Mouse (Mus musculus): Measurements from ENCODE around the gene Kcnj6. TPM values are rescaled to one million over a fixed set of nuclear protein-coding genes. Genes with fewer than 3 reads are reported as not detected.

Gene Kcnj6
- polyA plus RNA-seq, 1 experiment: not detected

- TF ChIP-seq GATA1 (IDR thresholded peaks at IDR 0.05; ENCODE audit: low read length): no peak
Observed at GRCm38 (mm10) chr16:94782110-94782946, 215.2 kb downstream of the Kcnj6 start.

GRCm38 (mm10) chr16:94773928-94774327 is 223.6 kb downstream of the Kcnj6 start:
- TF ChIP-seq GATA1 (IDR thresholded peaks at IDR 0.05; ENCODE audit: low read length): no peak

- TF ChIP-seq GATA1 (IDR thresholded peaks at IDR 0.05; ENCODE audit: low read length): no peak
Observed at GRCm38 (mm10) chr16:94767606-94768005, 229.9 kb downstream of the Kcnj6 start.

GRCm38 (mm10) chr16:94765129-94765528 is 232.4 kb downstream of the Kcnj6 start:
- no peak for TF ChIP-seq GATA1 (IDR thresholded peaks at IDR 0.05; ENCODE audit: low read length)

GRCm38 (mm10) chr16:94760732-94761131 is 236.8 kb downstream of the Kcnj6 start:
- TF ChIP-seq GATA1 (IDR thresholded peaks at IDR 0.05; ENCODE audit: low read length): no peak

GRCm38 (mm10) chr16:94759761-94760160 is 237.7 kb downstream of the Kcnj6 start:
- TF ChIP-seq GATA1 (IDR thresholded peaks at IDR 0.05; ENCODE audit: low read length): no peak

- no peak for TF ChIP-seq GATA1 (IDR thresholded peaks at IDR 0.05; ENCODE audit: low read length)
Observed at GRCm38 (mm10) chr16:94758606-94759005, 238.9 kb downstream of the Kcnj6 start.

- no peak for TF ChIP-seq GATA1 (IDR thresholded peaks at IDR 0.05; ENCODE audit: low read length)
Observed at GRCm38 (mm10) chr16:94756352-94756751, 241.1 kb downstream of the Kcnj6 start.

- TF ChIP-seq GATA1 (IDR thresholded peaks at IDR 0.05; ENCODE audit: low read length): no peak
Observed at GRCm38 (mm10) chr16:94753453-94753852, 244.0 kb downstream of the Kcnj6 start.

- no peak for TF ChIP-seq GATA1 (IDR thresholded peaks at IDR 0.05; ENCODE audit: low read length)
Observed at GRCm38 (mm10) chr16:94752781-94753180, 244.7 kb downstream of the Kcnj6 start.

- no peak for TF ChIP-seq GATA1 (IDR thresholded peaks at IDR 0.05; ENCODE audit: low read length)
Observed at GRCm38 (mm10) chr16:94745016-94745415, 252.5 kb downstream of the Kcnj6 start.

GRCm38 (mm10) chr16:94743853-94744501 is 253.5 kb downstream of the Kcnj6 start:
- TF ChIP-seq GATA1 (IDR thresholded peaks at IDR 0.05; ENCODE audit: low read length): no peak

- no peak for TF ChIP-seq GATA1 (IDR thresholded peaks at IDR 0.05; ENCODE audit: low read length)
Observed at GRCm38 (mm10) chr16:94737359-94737687, 260.2 kb downstream of the Kcnj6 start.

GRCm38 (mm10) chr16:94736462-94737358 is 260.8 kb downstream of the Kcnj6 start:
- no peak for TF ChIP-seq GATA1 (IDR thresholded peaks at IDR 0.05; ENCODE audit: low read length)

GRCm38 (mm10) chr16:94735472-94735871 is 262.0 kb downstream of the Kcnj6 start:
- no peak for TF ChIP-seq GATA1 (IDR thresholded peaks at IDR 0.05; ENCODE audit: low read length)

- TF ChIP-seq GATA1 (IDR thresholded peaks at IDR 0.05; ENCODE audit: low read length): no peak
Observed at GRCm38 (mm10) chr16:94731027-94731426, 266.5 kb downstream of the Kcnj6 start.

All from G1E-ER4 (cell line).